Mouse (Mus musculus) T-helper 17 cell (primary cell): ENCODE measurements around the gene Rpp25l.
"Not testable (repeated sequence)": the region's sequence is repeated elsewhere in the genome, so short reads cannot be mapped to it uniquely, and the experiment has no call there.

Source experiments
- in situ Hi-C, 2 experiments: fragments of 300-600 bp; cut with MboI, MseI; formaldehyde crosslinking; loops; 1 replicate in 1 of 2; 2 replicates in 1 of 2; pipeline ENCODE4 v1.15.1; 2025; ENCODE audit warnings: high pct_unique_total_duplicates in 2 of 2

Gene Rpp25l

DNA sequence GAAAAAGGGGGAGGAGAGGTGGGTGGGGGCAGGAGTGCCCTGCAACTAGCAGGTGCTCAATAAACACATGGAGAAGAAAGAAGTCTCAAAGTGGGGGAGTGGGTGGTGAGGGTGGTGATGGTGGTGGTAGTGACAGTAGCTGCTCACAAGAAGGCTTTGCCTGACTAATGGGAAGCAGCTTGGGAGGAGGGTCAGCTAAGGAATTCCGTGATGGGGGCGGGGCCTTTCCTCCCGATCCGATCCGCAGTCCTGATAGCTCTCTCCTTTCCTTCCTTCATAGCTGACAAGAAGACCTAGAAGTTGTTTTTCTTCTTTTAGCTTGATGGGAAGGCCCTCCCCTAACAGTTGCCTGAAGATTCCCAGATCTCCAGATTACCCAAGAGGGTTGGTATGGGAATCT is 8.7 kb downstream of the Rpp25l start:
- in situ Hi-C loops, result loop anchor here (5.0 to 25.0 kb wide), 5 partner anchors 47 to 1733 kb away; partner anchors contain the start of genes Aptx (in 2 of the 2), Dnaja1 (in 2 of the 2), Dnaic1 (in 1 of the 2) and Fam166b (in 1 of the 2)

DNA sequence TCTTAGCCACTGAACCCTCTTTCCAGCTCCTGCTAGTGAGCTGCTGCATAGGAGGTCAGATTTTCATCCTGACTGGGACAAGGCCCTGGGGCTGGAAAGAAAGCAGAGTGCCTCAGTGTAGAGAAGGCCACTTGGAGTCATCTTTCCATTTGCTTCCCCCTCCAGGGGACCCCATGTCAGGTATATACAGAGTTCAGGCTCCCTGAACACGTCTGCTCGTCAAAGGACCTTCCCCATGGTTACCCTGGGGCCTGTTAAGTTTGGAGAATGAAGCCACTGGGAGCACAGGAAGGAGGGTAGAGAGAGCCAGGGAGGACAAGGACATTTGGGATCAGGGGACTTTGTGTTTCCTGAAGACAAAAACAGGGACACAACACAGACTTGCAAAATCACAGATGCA is 11.1 kb downstream of the Rpp25l start:
- in situ Hi-C loops, result loop anchor here (5.0 to 25.0 kb wide), 4 partner anchors 45 to 1735 kb away; partner anchors contain the start of genes Aptx (in 2 of the 2), Dnaja1 (in 2 of the 2), Fam166b (in 1 of the 2) and Smim27 (in 1 of the 2)

GRCm38 (mm10) chr4:41700224-41700623 is 13.1 kb downstream of the Rpp25l start:
- in situ Hi-C loops, result loop anchor here (5.0 to 25.0 kb wide), 4 partner anchors 43 to 1737 kb away; partner anchors contain the start of genes Aptx (in 2 of the 2), Dnaja1 (in 2 of the 2), Fam166b (in 1 of the 2) and Smim27 (in 1 of the 2)

DNA sequence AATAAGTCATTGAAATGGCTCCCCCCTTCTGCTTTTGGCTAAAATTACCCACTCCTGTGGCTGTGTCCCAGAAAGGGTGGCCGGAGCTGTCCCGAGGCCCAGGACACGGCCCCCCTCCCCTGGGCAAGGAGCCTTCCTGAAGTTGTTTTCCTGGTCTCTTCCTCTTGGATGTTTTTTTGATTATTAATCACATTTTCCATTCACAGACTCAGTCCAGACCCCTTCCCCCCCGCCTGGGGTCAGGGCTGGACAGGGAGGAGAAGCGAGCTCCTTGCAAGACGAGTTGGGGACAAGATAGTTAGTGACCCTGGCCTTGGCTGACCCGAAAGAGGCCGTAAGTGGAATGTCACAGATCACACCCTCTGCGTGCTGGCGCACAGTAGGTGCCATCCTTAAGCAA is 13.6 kb downstream of the Rpp25l start, which contains the start of gene Il11ra1:
Gene Il11ra1 (plus strand): TSS at position 207 of the 400 bp plus-strand sequence.
- in situ Hi-C loops, result loop anchor here (5.0 to 25.0 kb wide), 6 partner anchors 42 to 1738 kb away; partner anchors contain the start of genes Aptx (in 2 of the 2), Dnaja1 (in 2 of the 2), Fam166b (in 1 of the 2) and Smim27 (in 1 of the 2)

DNA sequence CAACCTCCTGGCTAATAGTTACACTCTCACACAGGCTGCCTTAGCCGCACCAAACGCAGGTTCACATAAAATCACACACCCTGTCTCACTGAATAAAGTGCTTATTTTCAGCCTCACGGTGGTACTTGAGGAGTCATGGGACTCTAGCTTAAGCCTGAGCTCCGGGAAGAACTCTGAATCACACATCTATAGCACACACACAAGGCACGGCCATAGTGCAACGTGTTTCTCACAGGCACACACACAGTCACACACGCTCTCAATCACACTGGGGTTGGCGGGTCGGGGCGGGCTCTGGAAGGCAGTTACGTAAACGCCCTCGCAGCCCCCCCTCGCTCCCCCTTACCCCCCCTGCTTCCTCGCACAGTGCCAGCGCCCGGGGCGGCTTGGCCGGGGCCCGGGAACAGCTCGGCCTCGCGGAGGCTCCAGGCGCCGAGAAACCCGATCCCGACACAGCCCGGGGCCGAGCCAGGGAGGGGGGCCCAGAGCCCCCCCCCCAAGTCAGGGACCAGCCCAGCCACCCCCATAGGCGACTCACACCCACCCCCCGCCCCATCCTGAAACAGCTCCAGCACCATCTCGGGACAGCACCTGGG is 14.8 kb downstream of the Rpp25l start:
- in situ Hi-C loops, result loop anchor here in 1 of 2 experiments (5.0 kb wide), 2 partner anchors 474 to 969 kb away; no protein-coding TSS in a partner anchor

DNA sequence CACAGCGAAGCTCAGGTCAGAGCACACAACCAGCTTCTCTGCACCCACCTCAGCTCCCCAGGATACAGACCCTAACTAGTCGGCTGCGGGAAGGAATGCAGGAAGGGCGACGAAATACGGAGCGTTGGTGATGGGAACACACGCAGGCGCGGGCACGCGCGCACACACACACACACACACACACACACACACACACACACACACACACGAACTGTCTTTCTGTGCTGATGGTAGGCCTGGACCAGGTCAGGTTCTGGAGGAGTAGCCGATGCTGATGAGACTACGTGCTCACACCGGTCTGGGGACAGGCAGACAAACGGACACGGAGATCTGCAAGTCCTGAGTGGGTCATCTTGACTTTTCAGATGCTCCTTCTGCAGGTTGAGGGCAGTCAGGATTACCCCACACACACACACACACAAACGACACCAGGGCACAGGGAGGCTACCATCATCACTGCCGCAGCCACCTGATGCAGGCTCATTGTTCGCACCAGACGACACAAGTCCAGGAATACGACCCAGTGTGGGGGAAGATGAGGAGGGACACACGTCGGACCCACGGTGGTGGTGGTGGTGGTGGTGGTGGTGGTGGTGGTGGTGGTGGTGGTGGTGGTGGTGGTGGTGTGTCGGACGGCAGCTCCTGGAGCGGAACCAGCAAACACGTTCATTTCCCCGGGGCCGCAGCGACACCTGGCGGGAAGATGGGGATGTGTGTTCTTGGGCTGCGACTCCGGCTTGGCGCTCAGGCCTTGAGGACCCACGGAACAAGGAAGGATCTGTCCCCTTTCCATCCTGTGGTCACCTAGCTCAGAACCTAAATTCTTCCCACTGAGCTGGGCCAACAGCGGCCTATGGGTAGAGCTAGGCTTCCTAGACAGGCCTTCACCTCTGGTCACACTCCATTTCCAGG is 16.1 kb downstream of the Rpp25l start, which contains the start of gene Cntfr:
Gene Cntfr (minus strand): TSS at position 160 of the 912 bp plus-strand sequence.
- in situ Hi-C loops, result loop anchor here in 1 of 2 experiments (5.0 kb wide), 2 partner anchors 475 to 970 kb away; no protein-coding TSS in a partner anchor

DNA sequence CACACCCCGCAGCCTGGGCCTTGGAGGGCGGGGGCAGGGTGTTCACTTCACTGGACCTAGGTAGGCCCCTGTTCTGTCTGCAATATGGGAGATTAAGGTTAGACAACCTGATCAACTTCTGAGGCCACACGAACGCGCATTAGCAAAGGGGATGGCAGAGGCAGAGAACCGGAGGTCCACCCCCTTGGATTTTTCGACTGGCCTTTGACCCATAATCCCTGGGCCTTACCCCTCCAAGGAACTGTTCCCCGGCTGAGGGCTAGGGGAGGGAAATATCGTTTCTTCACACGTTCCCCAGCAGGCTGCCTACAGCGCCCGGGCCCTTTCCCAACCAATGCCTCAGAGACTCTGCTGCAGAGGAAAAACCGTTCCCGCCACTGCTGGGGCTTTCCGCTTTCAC is 16.9 kb downstream of the Rpp25l start:
- in situ Hi-C loops, result loop anchor here in 1 of 2 experiments (5.0 kb wide), 2 partner anchors 476 to 971 kb away; no protein-coding TSS in a partner anchor

GRCm38 (mm10) chr4:41695800-41696199 is 17.5 kb downstream of the Rpp25l start:
- in situ Hi-C loops, result loop anchor here in 1 of 2 experiments (5.0 kb wide), 2 partner anchors 477 to 972 kb away; no protein-coding TSS in a partner anchor

DNA sequence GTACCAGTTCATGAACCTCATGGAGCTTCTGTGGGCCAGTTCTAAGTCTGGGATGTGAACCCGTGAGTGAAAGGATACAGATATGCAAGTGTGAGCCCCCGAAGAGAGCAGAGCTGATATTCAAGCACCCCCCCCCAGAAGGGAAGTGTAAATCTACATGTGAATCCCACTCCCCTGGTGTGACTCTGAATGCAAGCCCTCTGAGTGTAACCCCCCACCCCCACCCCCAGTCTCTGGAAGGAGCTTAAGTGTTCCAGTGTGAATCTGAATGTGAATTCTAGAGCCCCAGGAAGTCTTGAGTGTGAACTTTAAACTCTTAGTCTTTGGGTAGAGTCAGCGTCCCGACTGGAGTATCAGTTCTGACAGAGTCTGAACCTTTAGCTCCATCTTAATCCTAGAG is 19.8 kb downstream of the Rpp25l start:
- in situ Hi-C loops, result loop anchor here in 1 of 2 experiments (5.0 kb wide), 1 partner anchor 979 kb away; no protein-coding TSS in a partner anchor

DNA sequence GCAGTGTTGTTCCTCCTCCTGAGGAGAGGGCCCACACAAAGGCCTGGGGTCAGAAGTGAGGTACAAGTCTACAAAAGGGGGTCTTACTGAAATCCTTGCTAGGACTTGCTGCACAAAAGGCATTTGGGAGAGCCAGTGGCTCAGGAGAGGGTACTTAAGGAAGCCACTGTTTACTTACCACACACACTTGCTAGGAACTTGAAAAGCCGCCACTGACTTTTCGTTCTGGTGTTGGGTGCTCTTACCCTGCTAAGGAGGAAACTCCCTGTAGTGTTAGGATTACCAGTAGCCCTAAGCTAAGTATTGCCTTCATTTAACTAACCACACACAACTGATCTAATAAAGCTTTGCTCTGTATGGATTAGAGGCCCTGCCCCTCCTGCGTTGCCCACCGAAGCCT is 23.3 kb downstream of the Rpp25l start:
- in situ Hi-C loops, result loop anchor here in 1 of 2 experiments (5.0 kb wide), 1 partner anchor 982 kb away; no protein-coding TSS in a partner anchor

DNA sequence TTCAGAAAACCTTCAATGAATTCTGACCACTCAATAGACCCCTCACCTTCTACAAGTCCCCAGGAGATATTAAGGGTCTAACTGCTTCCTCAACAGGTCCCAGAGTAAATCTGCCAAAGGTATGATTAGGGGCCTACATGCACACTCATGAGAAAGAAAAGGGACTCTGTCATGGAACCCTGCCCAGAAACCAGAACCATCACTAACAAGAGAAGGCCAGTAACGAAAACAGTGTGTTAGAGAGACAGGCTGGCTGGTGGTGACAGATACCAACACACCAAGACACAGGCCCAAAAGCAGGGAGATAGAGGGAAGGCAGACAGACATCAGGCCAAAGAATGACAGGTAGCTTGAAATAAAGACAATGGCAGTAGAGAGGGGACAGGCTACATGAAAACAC is 24.8 kb downstream of the Rpp25l start:
- in situ Hi-C loops, result not testable (repeated sequence)

- in situ Hi-C loops, result not testable (repeated sequence)
Measured at GRCm38 (mm10) chr4:41685882-41686492, 27.3 kb downstream of the Rpp25l start.

DNA sequence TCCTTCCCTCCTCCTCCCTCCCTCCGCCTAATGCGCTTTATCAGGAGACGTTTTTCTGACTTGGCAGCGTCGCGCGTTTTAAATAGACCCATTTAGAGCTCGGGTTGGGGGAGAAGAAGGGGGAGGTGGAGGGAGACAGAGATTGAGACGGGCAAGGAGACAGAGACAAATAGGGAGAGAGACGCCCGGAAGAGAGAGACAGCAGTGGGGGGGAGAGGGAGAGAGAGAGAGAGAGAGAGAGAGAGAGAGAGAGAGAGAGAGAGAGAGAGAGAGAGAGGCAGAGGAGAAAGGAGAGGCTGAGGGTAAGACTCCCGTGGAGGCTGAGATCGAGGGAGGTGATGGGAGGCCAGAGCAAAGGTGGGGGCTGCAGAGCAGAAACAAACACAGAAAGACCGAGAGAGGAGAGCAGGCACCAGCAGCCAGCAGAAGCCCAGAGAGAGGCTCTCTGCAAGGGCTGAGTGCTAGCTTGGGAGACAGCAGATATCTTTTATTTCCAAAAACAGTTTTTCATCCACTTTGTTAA is 28.3 kb downstream of the Rpp25l start:
- in situ Hi-C loops, result not testable (repeated sequence)

- in situ Hi-C loops, result not testable (repeated sequence)
Measured at GRCm38 (mm10) chr4:41684131-41684930, 29.0 kb downstream of the Rpp25l start.

GRCm38 (mm10) chr4:41683303-41683702 is 30.0 kb downstream of the Rpp25l start:
- in situ Hi-C loops, result not testable (repeated sequence)

DNA sequence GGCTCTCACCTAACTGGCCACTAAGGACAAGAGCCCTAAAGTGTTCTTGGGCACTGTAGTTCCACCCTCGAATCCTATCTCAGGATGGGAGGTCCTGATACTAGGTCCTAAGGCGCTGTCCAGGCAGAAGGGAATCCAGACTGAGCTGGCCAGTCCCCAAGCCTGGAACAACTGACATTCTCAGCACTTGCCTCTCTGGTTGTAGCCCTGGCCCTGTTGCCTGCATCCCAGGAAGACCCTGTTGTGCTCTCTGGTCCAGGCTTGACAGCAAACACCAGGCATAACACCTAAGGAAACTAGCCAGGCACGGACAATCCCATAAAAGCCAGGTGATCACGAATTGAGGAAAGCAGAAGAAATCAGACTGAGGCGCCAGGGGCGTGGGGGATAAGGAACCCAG is 30.5 kb downstream of the Rpp25l start:
- in situ Hi-C loops, result no loop called here

DNA sequence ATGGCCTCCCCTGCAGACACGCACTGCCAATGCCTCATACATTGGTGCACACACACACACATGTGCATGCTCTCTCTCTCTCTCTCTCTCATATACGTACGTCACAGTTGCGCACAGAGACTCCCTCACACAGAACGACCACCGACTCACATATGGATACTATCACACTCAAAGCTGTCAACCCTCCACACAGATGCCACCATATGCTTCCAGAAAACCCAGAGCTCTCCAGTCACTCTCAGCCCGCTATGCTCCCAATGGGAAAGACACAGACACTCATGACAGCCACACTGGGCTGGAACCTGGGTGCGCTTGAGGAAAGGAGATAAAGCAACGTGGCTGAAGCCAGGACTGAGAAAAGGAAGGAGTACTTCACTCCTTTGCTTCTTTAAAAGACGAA is 31.4 kb downstream of the Rpp25l start:
- in situ Hi-C loops, result no loop called here

DNA sequence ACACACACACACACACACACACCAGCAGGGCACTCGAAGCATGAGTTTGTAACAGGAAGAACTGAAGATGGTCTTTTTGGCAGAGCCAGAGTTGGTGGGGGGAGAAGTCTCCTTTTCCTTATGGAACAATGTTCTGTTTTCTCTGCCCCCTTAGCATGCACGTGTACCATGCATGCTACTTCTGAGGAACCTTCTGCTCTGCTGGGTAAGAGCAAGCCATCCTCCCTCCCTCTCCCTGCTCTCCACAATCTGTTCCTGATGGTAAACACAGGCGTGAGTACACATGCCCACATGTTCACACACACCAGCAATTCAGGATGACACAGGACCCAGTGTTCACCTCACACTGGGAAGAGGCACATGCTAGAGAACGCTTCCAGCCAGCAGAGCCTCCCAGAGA is 32.2 kb downstream of the Rpp25l start:
- in situ Hi-C loops, result no loop called here

GRCm38 (mm10) chr4:41679291-41679690 is 34.0 kb downstream of the Rpp25l start:
- in situ Hi-C loops, result loop anchor here (10.0 kb wide), 2 partner anchors 496 to 996 kb away; no protein-coding TSS in a partner anchor

DNA sequence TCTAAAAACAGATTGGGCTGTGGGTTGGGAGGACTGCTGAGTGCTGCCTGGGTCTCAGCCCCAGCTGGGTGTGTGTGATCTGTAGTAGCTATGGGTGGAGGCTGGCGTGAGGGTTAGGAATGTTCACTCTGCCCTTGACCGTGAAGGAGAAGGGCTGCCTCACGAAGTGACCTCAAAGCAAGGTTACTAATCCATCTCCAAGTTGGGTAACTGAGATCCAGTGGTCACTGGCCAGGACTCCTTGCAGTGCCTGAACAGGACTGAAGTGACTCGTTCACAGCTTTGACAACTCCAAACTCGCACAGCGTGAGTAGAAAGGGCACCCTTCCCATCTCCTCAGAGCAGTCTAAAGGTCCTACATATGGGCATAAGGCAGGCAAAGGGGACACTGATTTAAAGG is 34.5 kb downstream of the Rpp25l start:
- in situ Hi-C loops, result loop anchor here (10.0 kb wide), 2 partner anchors 496 to 996 kb away; no protein-coding TSS in a partner anchor
